Mouse (Mus musculus) heart, adult 2 months (tissue): ENCODE data around the gene Prdm16.

Source experiments
- CTCF ChIP-seq: fragments of 200-600 bp; IDR thresholded peaks from 2 replicates; pipeline ENCODE4 v1.8.1; 2022; ENCODE audit warnings: antibody characterized with exemption, mild to moderate bottlenecking, moderate library complexity
- EP300 ChIP-seq: fragments of 200-500 bp; IDR thresholded peaks from 2 replicates; pipeline ENCODE4 v1.6.1; 2011; ENCODE audit warnings: low read depth, low read length, control low read depth; ENCODE audit not compliant: insufficient read depth
- POLR2A ChIP-seq: fragments of 200-500 bp; IDR thresholded peaks from 2 replicates; pipeline ENCODE4 v1.6.1; 2011; ENCODE audit warnings: mild to moderate bottlenecking, low read depth, low read length, control low read depth; ENCODE audit not compliant: insufficient read depth

DNA sequence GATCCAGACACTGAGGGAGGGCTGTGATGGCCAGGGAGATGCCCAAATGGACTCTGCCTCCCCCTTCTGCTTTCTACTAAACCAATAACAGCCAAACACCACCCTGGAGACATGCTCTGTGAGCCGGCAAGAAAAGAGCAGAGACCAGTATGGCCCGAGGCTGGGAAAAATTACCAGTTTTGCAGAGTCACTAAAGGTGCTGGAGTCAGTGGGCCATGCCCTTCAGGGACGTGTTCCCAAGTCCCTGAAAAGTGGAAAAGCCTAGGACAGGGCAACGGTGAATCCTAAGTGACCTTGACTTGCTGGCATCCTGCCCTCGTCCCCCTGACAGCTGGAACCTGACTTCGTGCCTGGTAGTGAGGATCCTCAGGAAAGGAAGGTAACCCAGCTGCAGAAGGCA is 5.8 kb upstream of the Prdm16 start:
- TF ChIP-seq CTCF: no peak
- TF ChIP-seq POLR2A: no peak
- TF ChIP-seq EP300: no peak
